Mouse (Mus musculus) heart, embryonic 16.5 days (tissue): ENCODE results near the gene Tas1r2. TPM values are rescaled to one million over a fixed set of nuclear protein-coding genes. Genes with fewer than 3 reads are reported as not detected.

Source experiments
- ATAC-seq: fragments of 200-750 bp; cut with Nextera tagmentation; replicated peaks from 2 replicates; pipeline ENCODE4 v1.8.0; 2017; ENCODE audit warnings: moderate number of reproducible peaks; ENCODE audit not compliant: insufficient read depth, low FRiP score; ENCODE audit errors: extremely low read depth
- H3K27ac ChIP-seq: fragments of 300-500 bp; sonication (generic); 2 replicates; pipeline ENCODE4 v1.5.1; 2014; ENCODE audit warnings: mild to moderate bottlenecking, low read length, control low read depth, moderate library complexity
- H3K27me3 ChIP-seq: fragments of 300-500 bp; sonication (generic); 2 replicates; pipeline ENCODE4 v1.6.1; 2014; ENCODE audit warnings: low read length, mixed read lengths; ENCODE audit not compliant: control insufficient read depth, insufficient read depth
- H3K36me3 ChIP-seq: fragments of 300-500 bp; sonication (generic); 2 replicates; pipeline ENCODE4 v1.6.1; 2014; ENCODE audit not compliant: control insufficient read depth, insufficient read depth
- H3K4me1 ChIP-seq: fragments of 300-500 bp; sonication (generic); 2 replicates; pipeline ENCODE4 v1.6.1; 2014; ENCODE audit warnings: low read length, mixed read lengths; ENCODE audit not compliant: control insufficient read depth, insufficient read depth
- H3K4me2 ChIP-seq: fragments of 300-500 bp; sonication (generic); 2 replicates; pipeline ENCODE4 v1.6.1; 2014; ENCODE audit warnings: low read depth, mild to moderate bottlenecking, control low read depth, low read length
- H3K4me3 ChIP-seq: fragments of 300-500 bp; sonication (generic); 2 replicates; pipeline ENCODE4 v1.5.1; 2014; ENCODE audit warnings: mild to moderate bottlenecking, control low read depth, low read length
- H3K9ac ChIP-seq: fragments of 300-500 bp; sonication (generic); 2 replicates; pipeline ENCODE4 v1.6.1; 2014; ENCODE audit warnings: low read length, control low read depth
- H3K9me3 ChIP-seq: fragments of 300-500 bp; sonication (generic); replicated peaks from 2 replicates; pipeline ENCODE4 v1.6.1; 2016; ENCODE audit warnings: low read length; ENCODE audit not compliant: control insufficient read depth
- WGBS: fragments of 180-500 bp; shearing (Covaris S2); extraction: QIAGEN DNeasy Blood & Tissue Kit; methylation state at CpG from one replicate; pipeline ENCODE4 v1.1.7; 2014; 5-methylcytosine and 5-hydroxymethylcytosine counted together
- polyA plus RNA-seq: library from polyadenylated mRNA; unstranded; fragments of >200 nt; fragmentation: Nextera tagmentation; extraction: Ambion mirVana; gene quantifications from 2 replicates; pipeline ENCODE4 v1.2.1, GENCODE M21; 2015

Tas1r2 gene
- polyA plus RNA-seq, 1 experiment from 2014 or later, result not detected

- WGBS, result 6% methylated on average over 3 of the region's 3 CpGs
- Histone ChIP-seq H3K36me3 (no peaks in the 10 kb centered on the region), H3K9me3 (peaks cover 12% of the 10 kb centered on the region; the same call in 1 of the 2 replicates), H3K27ac (no peak overlapping the region), H3K4me3 (no peak overlapping the region), H3K4me1 (no peaks in the 10 kb centered on the region), H3K9ac (no peak overlapping the region), H3K4me2 (no peak overlapping the region), H3K27me3 (no peaks in the 10 kb centered on the region)
- no peak for ATAC-seq
These were observed 31.3 kb downstream of the Tas1r2 start for GRCm38 (mm10) chr4:139684639-139685017.

GRCm38 (mm10) chr4:139688058-139688457 lies 34.7 kb downstream of the Tas1r2 start:
- no peaks in the 10 kb centered on the region for H3K36me3 ChIP-seq
- 0 out of 2 replicates have a peak, but pooled peaks cover 4% of the 10 kb centered on the region for H3K27me3 ChIP-seq
- ATAC-seq, result no peak

GRCm38 (mm10) chr4:139689627-139690269 lies 36.4 kb downstream of the Tas1r2 start:
- Histone ChIP-seq H3K4me2 (no peak overlapping the region), H3K4me1 (no peaks in the 10 kb centered on the region), H3K27ac (no peak overlapping the region), H3K9ac (no peak overlapping the region), H3K9me3 (no peaks in the 10 kb centered on the region), H3K27me3 (0 out of 2 replicates have a peak, but pooled peaks cover 4% of the 10 kb centered on the region), H3K4me3 (no peak overlapping the region), H3K36me3 (no peaks in the 10 kb centered on the region)
- ATAC-seq, result no peak
- 24% methylated on average over 7 of the region's 7 CpGs for WGBS

More at GRCm38 (mm10) chr4:139688058-139688457, 34.7 kb downstream of the Tas1r2 start:
- no peak overlapping the region for H3K4me2 ChIP-seq
- no peaks in the 10 kb centered on the region for H3K9me3 ChIP-seq
- whole genome bisulfite sequencing, result 68% methylated on average over 9 of the region's 9 CpGs
- H3K4me1 ChIP-seq, result no peaks in the 10 kb centered on the region
- H3K9ac ChIP-seq, result no peak overlapping the region
- H3K27ac ChIP-seq, result no peak overlapping the region
- H3K4me3 ChIP-seq, result no peak overlapping the region

GRCm38 (mm10) chr4:139693315-139693714 lies 40.0 kb downstream of the Tas1r2 start:
- Histone ChIP-seq H3K9ac (no peak overlapping the region), H3K4me2 (no peak overlapping the region), H3K4me3 (no peak overlapping the region), H3K27ac (no peak overlapping the region), H3K27me3 (peaks cover 7% of the 10 kb centered on the region), H3K36me3 (no peaks in the 10 kb centered on the region), H3K9me3 (no peaks in the 10 kb centered on the region), H3K4me1 (no peaks in the 10 kb centered on the region)
- ATAC-seq, result no peak
- 49% methylated on average over 5 of the region's 5 CpGs for WGBS

GRCm38 (mm10) chr4:139697755-139698154 lies 44.4 kb downstream of the Tas1r2 start:
- Histone ChIP-seq H3K27ac (no peak overlapping the region), H3K4me3 (no peak overlapping the region), H3K9me3 (no peaks in the 10 kb centered on the region), H3K27me3 (peaks cover 6% of the 10 kb centered on the region), H3K4me1 (no peaks in the 10 kb centered on the region), H3K9ac (no peak overlapping the region), H3K4me2 (no peak overlapping the region), H3K36me3 (no peaks in the 10 kb centered on the region)
- ATAC-seq, result no peak
- WGBS, result 11% methylated on average over 9 of the region's 9 CpGs

GRCm38 (mm10) chr4:139698602-139699001 lies 45.3 kb downstream of the Tas1r2 start:
- 47% methylated on average over 8 of the region's 8 CpGs for WGBS
- Histone ChIP-seq H3K4me1 (no peaks in the 10 kb centered on the region), H3K4me3 (no peak overlapping the region), H3K27me3 (peaks cover 6% of the 10 kb centered on the region), H3K4me2 (no peak overlapping the region), H3K9me3 (no peaks in the 10 kb centered on the region), H3K36me3 (no peaks in the 10 kb centered on the region), H3K27ac (no peak overlapping the region), H3K9ac (no peak overlapping the region)
- no peak for ATAC-seq

- Histone ChIP-seq H3K36me3 (no peaks in the 10 kb centered on the region), H3K27me3 (peaks cover 6% of the 10 kb centered on the region; the same call in 1 of the 2 replicates)
- no peak for ATAC-seq
These were observed 49.6 kb downstream of the Tas1r2 start for GRCm38 (mm10) chr4:139702914-139703313.

GRCm38 (mm10) chr4:139703468-139703867 lies 50.1 kb downstream of the Tas1r2 start:
- Histone ChIP-seq H3K4me3 (no peak overlapping the region), H3K4me1 (no peaks in the 10 kb centered on the region), H3K27ac (no peak overlapping the region), H3K27me3 (peaks cover 2% of the 10 kb centered on the region; the same call in 1 of the 2 replicates), H3K4me2 (no peak overlapping the region), H3K36me3 (no peaks in the 10 kb centered on the region), H3K9ac (no peak overlapping the region), H3K9me3 (no peaks in the 10 kb centered on the region)
- WGBS, result 78% methylated on average over 11 of the region's 11 CpGs
- ATAC-seq, result no peak

More at GRCm38 (mm10) chr4:139702914-139703313, 49.6 kb downstream of the Tas1r2 start:
- H3K4me2 ChIP-seq, result no peak overlapping the region
- no peaks in the 10 kb centered on the region for H3K9me3 ChIP-seq
- H3K4me1 ChIP-seq, result no peaks in the 10 kb centered on the region
- no peak overlapping the region for H3K4me3 ChIP-seq
- 50% methylated on average over 4 of the region's 4 CpGs for WGBS
- H3K27ac ChIP-seq, result no peak overlapping the region
- H3K9ac ChIP-seq, result no peak overlapping the region

GRCm38 (mm10) chr4:139705986-139706385 lies 52.6 kb downstream of the Tas1r2 start:
- no peak overlapping the region for H3K4me2 ChIP-seq
- peaks cover 6% of the 10 kb centered on the region; the same call in 1 of the 2 replicates for H3K27me3 ChIP-seq
- H3K27ac ChIP-seq, result no peak overlapping the region
- H3K36me3 ChIP-seq, result no peaks in the 10 kb centered on the region
- H3K4me1 ChIP-seq, result no peaks in the 10 kb centered on the region
- no peaks in the 10 kb centered on the region for H3K9me3 ChIP-seq
- WGBS, result 69% methylated on average over 5 of the region's 5 CpGs
- no peak overlapping the region for H3K4me3 ChIP-seq
- no peak overlapping the region for H3K9ac ChIP-seq
- no peak for ATAC-seq
